Mouse (Mus musculus) G1E (cell line): ENCODE measurements around the gene Polg2. TPM values are rescaled to one million over a fixed set of nuclear protein-coding genes. Genes with fewer than 3 reads are reported as not detected.
"Not testable (repeated sequence)": the region's sequence is repeated elsewhere in the genome, so short reads cannot be mapped to it uniquely, and the experiment has no call there.

ENCODE experiments used
- ATAC-seq: 2 replicates; pipeline ENCODE4 v1.8.0; 2016; ENCODE audit warnings: mild to moderate bottlenecking; ENCODE audit not compliant: insufficient number of reproducible peaks, poor library complexity, low FRiP score, severe bottlenecking; ENCODE audit errors: extremely low read depth
- DNase-seq: peaks from one replicate; pipeline ENCODE4 v3.0.0; 2012; ENCODE audit warnings: low spot score
- H3K27me3 ChIP-seq: 2 replicates; pipeline ENCODE4 v1.6.1; 2012; ENCODE audit warnings: mild to moderate bottlenecking, low read length, inconsistent platforms; ENCODE audit not compliant: insufficient read depth
- H3K36me3 ChIP-seq: replicated peaks from 2 replicates; pipeline ENCODE3; 2012; ENCODE audit warnings: mild to moderate bottlenecking, inconsistent platforms
- H3K4me1 ChIP-seq: 2 replicates; pipeline ENCODE4 v1.6.1; 2012; ENCODE audit warnings: low read depth, low read length, inconsistent platforms, mixed read lengths; ENCODE audit not compliant: insufficient read depth
- H3K4me3 ChIP-seq: 2 replicates; pipeline ENCODE4 v1.5.1; 2012; ENCODE audit warnings: low read depth, mild to moderate bottlenecking, inconsistent platforms, low read length, moderate library complexity, mixed read lengths
- H3K9me3 ChIP-seq: replicated peaks from 2 replicates; pipeline ENCODE4 v1.6.1; 2012; ENCODE audit warnings: inconsistent platforms
- CTCF ChIP-seq: IDR thresholded peaks from 2 replicates; pipeline ENCODE4 v1.5.1; 2012; ENCODE audit warnings: low read depth, low read length, inconsistent platforms, mixed read lengths
- GATA1 ChIP-seq: IDR thresholded peaks from 2 replicates; pipeline ENCODE4 v1.6.1; 2012; ENCODE audit warnings: borderline replicate concordance, low read length, inconsistent platforms, mixed read lengths
- GATA2 ChIP-seq: IDR thresholded peaks from 2 replicates; pipeline ENCODE4 v1.6.1; 2012; ENCODE audit warnings: low read depth, low read length, inconsistent platforms, borderline replicate concordance
- POLR2AphosphoS5 ChIP-seq: IDR thresholded peaks from 2 replicates; pipeline ENCODE4 v1.6.1; 2012; ENCODE audit warnings: low read depth, low read length, inconsistent platforms; ENCODE audit not compliant: insufficient replicate concordance
- TAL1 ChIP-seq: conservative IDR thresholded peaks from 2 replicates; pipeline ENCODE4 v1.6.1; 2012; ENCODE audit warnings: low read depth, low read length, inconsistent platforms, mixed read lengths
- polyA plus RNA-seq: library from polyadenylated mRNA; stranded (reverse); fragments of >175 nt; gene quantifications from 2 replicates; pipeline ENCODE4 v1.2.3, GENCODE M21; 2012
- total RNA-seq, 2 experiments: library from RNA; stranded (forward) in 1 of 2; stranded (reverse) in 1 of 2; fragments of 200-1000 nt in 1 of 2; fragments of >200 nt in 1 of 2; fragmentation: Nextera tagmentation in 1 of 2; gene quantifications; 2 replicates each; pipeline ENCODE4 v1.2.3; 2014 to 2017

Polg2 gene
- total and polyA plus RNA-seq, 3 experiments, result 2.7 to 10.3 (median 8.5) TPM

DNA sequence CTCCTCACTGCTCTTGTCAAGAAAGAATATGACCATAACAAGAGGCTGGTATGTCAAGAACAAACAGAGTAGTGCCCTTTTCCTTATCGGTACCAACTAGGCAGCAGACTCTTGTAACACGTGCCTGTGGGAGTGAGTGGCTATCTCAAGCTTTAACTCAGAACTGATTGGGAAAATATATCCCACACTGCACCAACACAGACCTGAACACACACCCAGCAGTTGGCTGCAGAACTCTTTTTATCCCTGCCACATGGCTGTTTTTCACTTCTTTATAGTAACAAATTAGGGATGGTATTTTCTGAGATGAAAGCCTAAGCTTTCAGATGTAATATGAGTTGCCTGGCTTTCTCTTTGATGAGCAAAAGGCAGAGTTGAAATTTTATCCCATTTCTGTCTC is 36.4 kb upstream of the Polg2 start:
- no peak for DNase-seq
- Histone ChIP-seq H3K4me3 (no peak overlapping the region), H3K4me1 (no peaks in the 10 kb centered on the region), H3K9me3 (no peaks in the 10 kb centered on the region), H3K36me3 (peaks cover 98% of the 10 kb centered on the region), H3K27me3 (no peaks in the 10 kb centered on the region)
- no peak for ATAC-seq
- no peak for TF ChIP-seq TAL1
- TF ChIP-seq CTCF, result no peak
- no peak for TF ChIP-seq POLR2AphosphoS5
- TF ChIP-seq GATA2, result no peak
- TF ChIP-seq GATA1, result no peak

- ATAC-seq, result no peak
- Histone ChIP-seq H3K9me3 (no peaks in the 10 kb centered on the region), H3K4me1 (no peaks in the 10 kb centered on the region), H3K27me3 (no peaks in the 10 kb centered on the region), H3K4me3 (no peak overlapping the region), H3K36me3 (peaks cover 98% of the 10 kb centered on the region)
- DNase-seq, result no peak
- TF ChIP-seq GATA1, result no peak
- TF ChIP-seq POLR2AphosphoS5, result no peak
- TF ChIP-seq TAL1, result no peak
- no peak for TF ChIP-seq GATA2
- no peak for TF ChIP-seq CTCF
Measured at GRCm38 (mm10) chr11:106815331-106815730, 36.0 kb upstream of the Polg2 start.

DNA sequence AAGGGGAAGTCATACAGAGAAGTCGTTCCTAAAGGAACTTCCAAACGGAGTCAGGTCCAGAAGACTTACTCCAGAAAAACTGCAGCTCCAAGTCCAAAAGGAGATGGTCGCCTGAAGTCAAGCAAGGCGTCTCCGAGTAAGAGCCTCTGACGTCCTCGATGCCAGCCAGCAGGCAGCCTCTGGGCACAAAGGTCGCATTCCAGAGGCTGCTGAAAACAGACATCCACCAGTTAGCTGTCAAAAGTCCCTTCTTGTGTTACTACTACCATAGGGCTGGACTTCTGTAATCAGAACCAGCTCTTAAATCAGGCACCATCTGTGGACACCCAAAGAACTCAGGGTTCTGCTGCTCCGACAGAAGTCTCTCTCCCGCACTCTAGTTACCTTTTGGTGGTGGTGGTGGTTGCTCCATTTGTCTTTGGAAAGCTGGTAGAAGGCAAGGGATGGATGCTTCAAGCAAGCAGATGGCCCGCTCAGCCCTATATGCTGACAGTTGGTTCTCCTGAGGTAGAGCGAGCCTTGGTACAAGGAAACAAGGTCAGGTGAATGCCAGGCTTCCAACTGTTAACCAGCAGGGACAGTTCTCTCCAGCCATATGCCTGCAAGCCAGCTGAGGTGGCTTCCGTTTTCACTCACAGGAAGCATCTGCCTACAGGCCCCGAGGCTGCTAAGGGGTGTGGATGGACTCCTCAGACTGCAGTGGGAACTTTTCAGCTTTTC is 35.4 kb upstream of the Polg2 start:
- no peak for ATAC-seq
- TF ChIP-seq CTCF, result no peak
- no peak for TF ChIP-seq TAL1
- TF ChIP-seq POLR2AphosphoS5, result no peak
- no peak for TF ChIP-seq GATA2
- no peak for TF ChIP-seq GATA1
- no peaks in the 10 kb centered on the region for H3K9me3 ChIP-seq
- no peak for DNase-seq
- H3K4me1 ChIP-seq, result no peaks in the 10 kb centered on the region
- H3K27me3 ChIP-seq, result no peaks in the 10 kb centered on the region
- H3K4me3 ChIP-seq, result no peak overlapping the region
- H3K36me3 ChIP-seq, result peaks cover 97% of the 10 kb centered on the region

DNA sequence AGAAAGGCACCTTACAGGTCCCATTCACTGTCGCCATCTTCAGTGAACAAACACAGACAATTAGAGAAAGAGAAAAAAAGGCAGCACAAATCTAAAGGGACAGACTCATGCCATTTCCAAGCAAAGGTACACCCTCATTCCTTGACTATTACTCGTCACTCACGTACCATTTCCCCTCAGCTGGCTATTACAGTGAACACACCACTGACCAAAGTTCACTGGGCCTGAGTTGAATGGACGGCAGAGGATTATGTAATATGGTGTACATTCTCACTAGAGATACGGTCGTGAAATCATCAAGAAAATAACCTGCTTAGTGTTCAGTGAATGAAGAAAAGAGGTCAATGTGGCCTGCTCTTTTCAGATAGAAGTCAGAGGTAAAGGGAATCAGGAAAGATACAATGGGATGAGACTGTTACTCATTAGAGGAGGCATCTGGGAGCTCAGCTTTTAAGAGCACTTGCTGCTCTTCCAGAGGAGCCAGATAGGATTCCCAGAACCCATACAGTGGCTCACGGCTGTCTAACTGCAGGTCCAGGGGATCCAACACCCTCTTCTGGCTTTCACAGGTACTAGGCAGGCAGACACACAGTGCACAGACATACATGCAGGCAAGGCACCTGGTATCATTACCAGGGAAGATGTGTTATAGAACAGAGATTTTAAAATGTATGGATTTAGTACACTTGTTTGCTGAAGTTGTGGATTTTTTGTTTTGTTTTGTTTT is 33.2 kb upstream of the Polg2 start:
- no peaks in the 10 kb centered on the region for H3K4me1 ChIP-seq
- H3K36me3 ChIP-seq, result peaks cover 97% of the 10 kb centered on the region
- H3K27me3 ChIP-seq, result no peaks in the 10 kb centered on the region
- no peak overlapping the region for H3K4me3 ChIP-seq
- ATAC-seq, result no peak
- DNase-seq, result no peak
- TF ChIP-seq POLR2AphosphoS5 (no peak), GATA2 (no peak), CTCF (no peak), TAL1 (no peak), GATA1 (no peak)
- no peaks in the 10 kb centered on the region for H3K9me3 ChIP-seq

DNA sequence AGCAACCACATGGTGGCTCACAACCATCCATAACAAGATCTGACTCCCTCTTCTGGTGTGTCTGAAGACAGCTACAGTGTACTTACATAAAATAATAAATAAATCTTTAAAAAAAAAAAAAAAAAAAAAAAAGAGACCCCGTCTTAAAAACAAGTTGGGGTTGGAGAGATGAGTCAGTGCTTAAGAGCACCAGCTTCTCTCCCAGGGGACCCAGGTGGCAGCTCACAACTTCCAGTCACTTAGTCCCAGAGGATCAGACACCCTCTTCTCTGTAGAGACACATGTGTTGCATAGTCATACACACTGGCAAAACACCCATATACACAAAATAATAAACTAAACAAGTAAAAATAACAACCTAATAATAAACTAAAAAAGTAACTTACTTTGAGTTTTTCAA is 28.1 kb upstream of the Polg2 start:
- H3K36me3 ChIP-seq, result peaks cover 85% of the 10 kb centered on the region
- H3K27me3 ChIP-seq, H3K4me1 ChIP-seq, ATAC-seq, H3K9me3 ChIP-seq, DNase-seq, H3K4me3 ChIP-seq: not testable (repeated sequence)

DNA sequence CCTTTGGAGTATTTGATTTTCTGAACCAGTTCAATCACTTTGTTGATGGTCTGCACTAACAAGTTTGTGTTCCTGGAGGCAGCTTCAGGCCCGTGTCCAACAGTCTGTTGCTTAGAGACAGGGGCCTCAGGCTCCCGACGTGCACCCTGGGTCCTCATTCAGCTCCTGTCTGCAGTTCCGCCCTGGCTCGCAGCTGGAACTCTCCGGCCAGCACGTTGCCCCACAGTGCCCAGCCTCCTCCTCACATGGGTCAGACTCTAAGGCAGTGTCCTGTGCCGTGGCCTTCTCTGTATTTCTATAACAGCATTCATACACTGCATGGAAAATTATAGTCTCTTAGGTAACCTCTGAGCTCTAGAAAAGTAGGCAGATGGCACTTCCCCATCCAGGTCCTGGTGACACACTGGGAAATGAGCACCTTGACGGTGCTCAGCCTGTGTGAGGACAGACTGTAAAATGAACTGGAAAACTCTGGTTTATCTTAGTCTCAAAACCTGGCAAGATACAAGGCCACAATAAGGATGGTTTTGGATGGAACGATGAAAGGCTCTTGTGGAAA is 22.8 kb upstream of the Polg2 start:
- H3K36me3 ChIP-seq, result peaks cover 84% of the 10 kb centered on the region
- DNase-seq (no peak), ATAC-seq (no peak)
- TF ChIP-seq GATA2 (no peak), POLR2AphosphoS5 (no peak), CTCF (no peak), GATA1 (no peak), TAL1 (no peak)
- no peaks in the 10 kb centered on the region for H3K4me1 ChIP-seq
- 0 out of 2 replicates have a peak, but pooled peaks cover 2% of the 10 kb centered on the region for H3K9me3 ChIP-seq
- H3K27me3 ChIP-seq, result no peaks in the 10 kb centered on the region
- no peak overlapping the region for H3K4me3 ChIP-seq
